Mouse (Mus musculus) spleen, adult 2 months (tissue): Measurements from ENCODE around the gene Kcnj5. TPM values are rescaled to one million over a fixed set of nuclear protein-coding genes. Genes with fewer than 3 reads are reported as not detected.

ENCODE experiments used
- DNase-seq, 2 experiments: peaks; one replicate each; pipeline versions ENCODE4 v3.0.0 to v3.0.0-alpha.2; 2012 to 2021; ENCODE audit warnings: low spot score in 2 of 2, low read depth in 1 of 2
- H3K27ac ChIP-seq: fragments of 200-500 bp; 2 replicates; pipeline ENCODE4 v1.5.1; 2012; ENCODE audit warnings: low read length, inconsistent platforms; ENCODE audit not compliant: insufficient read depth
- H3K27me3 ChIP-seq: fragments of 200-500 bp; 2 replicates; pipeline ENCODE4 v1.6.1; 2012; ENCODE audit warnings: mild to moderate bottlenecking, moderate library complexity, low read length, inconsistent platforms; ENCODE audit not compliant: control insufficient read depth, insufficient read depth
- H3K36me3 ChIP-seq: fragments of 200-500 bp; 2 replicates; pipeline ENCODE4 v1.6.1; 2012; ENCODE audit warnings: mild to moderate bottlenecking, low read length, inconsistent platforms; ENCODE audit not compliant: control insufficient read depth, insufficient read depth
- H3K4me1 ChIP-seq: fragments of 200-500 bp; 2 replicates; pipeline ENCODE4 v1.6.1; 2011; ENCODE audit warnings: inconsistent platforms; ENCODE audit not compliant: control insufficient read depth, insufficient read depth, insufficient read length
- H3K4me3 ChIP-seq: fragments of 200-500 bp; 2 replicates; pipeline ENCODE4 v1.5.1; 2011; ENCODE audit warnings: mild to moderate bottlenecking, inconsistent platforms; ENCODE audit not compliant: insufficient read depth, insufficient read length; ENCODE audit errors: extremely low read depth
- CTCF ChIP-seq: fragments of 200-500 bp; IDR thresholded peaks from 2 replicates; pipeline ENCODE4 v1.5.1; 2011; ENCODE audit warnings: mild to moderate bottlenecking, inconsistent platforms; ENCODE audit not compliant: insufficient read depth, insufficient read length, insufficient replicate concordance; ENCODE audit errors: extremely low read depth
- POLR2A ChIP-seq: fragments of 200-500 bp; IDR thresholded peaks from 2 replicates; pipeline ENCODE4 v1.6.1; 2011; ENCODE audit warnings: low read depth, low read length, inconsistent platforms
- WGBS: fragments of 180-500 bp; shearing (Covaris S2); methylation state at CpG from one replicate; pipeline ENCODE4 v1.1.7; 2018; 5-methylcytosine and 5-hydroxymethylcytosine counted together
- polyA plus RNA-seq: library from polyadenylated mRNA; depleted of rRNA; stranded (reverse); fragments of >200 nt; gene quantifications from 2 replicates; pipeline ENCODE4 v1.2.3, GENCODE M21; 2012; rRNA removed

Gene Kcnj5
- polyA plus RNA-seq = 0.85 and 0.97 TPM in 2 replicates

- TF ChIP-seq CTCF = no peak
- no peak for TF ChIP-seq POLR2A
- no peaks in the 10 kb centered on the region for H3K4me1 ChIP-seq
- no peak within 1 kb of the TSS for H3K27ac ChIP-seq
- H3K27me3 ChIP-seq = peaks cover 14% of the 10 kb centered on the region
- H3K4me3 ChIP-seq = no peak within 1 kb of the TSS
- no peaks in the 10 kb centered on the region for H3K36me3 ChIP-seq
- 7% methylated on average over 19 of the region's 20 CpGs for WGBS
- DNase-seq = no peak
These were observed at the start of gene Kcnj5 for GRCm38 (mm10) chr9:32344051-32344450. TSS of gene Kcnj5 (minus strand) at chr9:32344350.

GRCm38 (mm10) chr9:32392716-32393115, 48.6 kb upstream of the Kcnj5 start:
- H3K36me3 ChIP-seq = no peaks in the 10 kb centered on the region
- H3K4me3 ChIP-seq = no peak overlapping the region
- peak in 1 of 2 experiments; percentile 24 for DNase-seq

DNA sequence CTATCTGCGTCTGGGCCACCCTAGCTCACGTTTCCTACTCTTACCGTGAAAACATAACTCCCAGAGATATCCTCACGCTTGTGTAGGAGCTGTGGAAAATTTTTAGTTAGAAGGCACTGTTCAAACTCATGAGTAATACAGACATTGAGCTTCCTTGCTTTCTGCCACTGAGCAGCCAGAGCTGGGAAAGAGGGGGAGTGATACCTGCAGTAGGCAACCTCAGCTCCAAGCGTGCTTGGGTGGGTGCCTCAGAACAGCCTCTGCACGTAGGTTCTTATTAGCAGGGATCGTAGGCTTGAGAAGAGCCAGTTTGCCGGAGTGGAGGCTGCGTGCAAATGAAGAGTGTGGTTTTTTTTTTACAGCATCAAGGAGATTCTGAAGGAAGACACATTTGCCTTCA, 47.6 kb upstream of the Kcnj5 start:
- TF ChIP-seq CTCF (no peak), POLR2A (no peak)
- no peak overlapping the region for H3K4me3 ChIP-seq
- WGBS = 77% methylated on average over 9 of the region's 9 CpGs
- peaks cover 52% of the 10 kb centered on the region for H3K4me1 ChIP-seq
- H3K27me3 ChIP-seq = no peaks in the 10 kb centered on the region
- H3K36me3 ChIP-seq = no peaks in the 10 kb centered on the region
- H3K27ac ChIP-seq = peak overlapping the region; percentile 95
- no peak for DNase-seq

More at GRCm38 (mm10) chr9:32392716-32393115, 48.6 kb upstream of the Kcnj5 start:
- TF ChIP-seq POLR2A (no peak), CTCF (no peak)
- H3K27ac ChIP-seq = peak overlapping the region; percentile 95
- 40% methylated on average over 6 of the region's 6 CpGs for WGBS
- H3K27me3 ChIP-seq = no peaks in the 10 kb centered on the region
- peaks cover 52% of the 10 kb centered on the region for H3K4me1 ChIP-seq

- Histone ChIP-seq H3K27me3 (no peaks in the 10 kb centered on the region), H3K4me3 (no peak overlapping the region), H3K36me3 (no peaks in the 10 kb centered on the region), H3K4me1 (peaks cover 47% of the 10 kb centered on the region), H3K27ac (peak overlapping the region; percentile 95)
- peak; percentile 68 to 74 for DNase-seq
- WGBS = 12% methylated on average over 5 of the region's 5 CpGs
- TF ChIP-seq POLR2A (no peak), CTCF (no peak)
These were observed 46.9 kb upstream of the Kcnj5 start for GRCm38 (mm10) chr9:32391092-32391491.

- Histone ChIP-seq H3K36me3 (no peaks in the 10 kb centered on the region), H3K27ac (no peak overlapping the region), H3K4me1 (peaks cover 29% of the 10 kb centered on the region), H3K4me3 (no peak overlapping the region), H3K27me3 (no peaks in the 10 kb centered on the region)
- DNase-seq = peak; percentile 50 to 56
- TF ChIP-seq CTCF (peak; percentile 84; the same call in 1 of the 2 replicates), POLR2A (no peak)
- 90% methylated on average over 1 of the region's 1 CpGs for whole genome bisulfite sequencing
These were observed 44.0 kb upstream of the Kcnj5 start for GRCm38 (mm10) chr9:32388120-32388519.

GRCm38 (mm10) chr9:32384906-32385305, 40.8 kb upstream of the Kcnj5 start:
- no peaks in the 10 kb centered on the region for H3K27me3 ChIP-seq
- TF ChIP-seq POLR2A (no peak), CTCF (no peak)
- no peak for DNase-seq
- H3K36me3 ChIP-seq = no peaks in the 10 kb centered on the region
- peaks cover 4% of the 10 kb centered on the region; the same call in 1 of the 2 replicates for H3K4me1 ChIP-seq
- H3K4me3 ChIP-seq = no peak overlapping the region
- 81% methylated on average over 4 of the region's 4 CpGs for WGBS
- H3K27ac ChIP-seq = no peak overlapping the region

GRCm38 (mm10) chr9:32376863-32377590, 32.9 kb upstream of the Kcnj5 start:
- no peak for DNase-seq
- WGBS = 91% methylated on average over 5 of the region's 5 CpGs
- Histone ChIP-seq H3K27ac (no peak overlapping the region), H3K4me3 (no peak overlapping the region), H3K36me3 (no peaks in the 10 kb centered on the region), H3K4me1 (no peaks in the 10 kb centered on the region), H3K27me3 (no peaks in the 10 kb centered on the region)
- TF ChIP-seq POLR2A (no peak), CTCF (no peak)
